Mouse (Mus musculus): ENCODE results near the gene Sarm1.

GRCm38 (mm10) chr11:78467515-78467914 is 30.0 kb downstream of the Sarm1 start:
- TF ChIP-seq CTCF (conservative IDR thresholded peaks at IDR 0.05; ENCODE audit: low read length), result no peak
- no peak for TF ChIP-seq POU5F1 (IDR thresholded peaks at IDR 0.05; ENCODE audit: borderline replicate concordance, low read length)
- no peak for TF ChIP-seq NANOG (IDR thresholded peaks at IDR 0.05; ENCODE audit: borderline replicate concordance, low read length)
